Mouse (Mus musculus): Measurements from ENCODE around the gene Unc13d. TPM values are rescaled to one million over a fixed set of nuclear protein-coding genes. Genes with fewer than 3 reads are reported as not detected.
"Not testable (repeated sequence)": the region's sequence is repeated elsewhere in the genome, so short reads cannot be mapped to it uniquely, and the experiment has no call there.

Gene Unc13d
- polyA plus RNA-seq, 1 experiment from 2014 or later, result 1.5 TPM

DNA sequence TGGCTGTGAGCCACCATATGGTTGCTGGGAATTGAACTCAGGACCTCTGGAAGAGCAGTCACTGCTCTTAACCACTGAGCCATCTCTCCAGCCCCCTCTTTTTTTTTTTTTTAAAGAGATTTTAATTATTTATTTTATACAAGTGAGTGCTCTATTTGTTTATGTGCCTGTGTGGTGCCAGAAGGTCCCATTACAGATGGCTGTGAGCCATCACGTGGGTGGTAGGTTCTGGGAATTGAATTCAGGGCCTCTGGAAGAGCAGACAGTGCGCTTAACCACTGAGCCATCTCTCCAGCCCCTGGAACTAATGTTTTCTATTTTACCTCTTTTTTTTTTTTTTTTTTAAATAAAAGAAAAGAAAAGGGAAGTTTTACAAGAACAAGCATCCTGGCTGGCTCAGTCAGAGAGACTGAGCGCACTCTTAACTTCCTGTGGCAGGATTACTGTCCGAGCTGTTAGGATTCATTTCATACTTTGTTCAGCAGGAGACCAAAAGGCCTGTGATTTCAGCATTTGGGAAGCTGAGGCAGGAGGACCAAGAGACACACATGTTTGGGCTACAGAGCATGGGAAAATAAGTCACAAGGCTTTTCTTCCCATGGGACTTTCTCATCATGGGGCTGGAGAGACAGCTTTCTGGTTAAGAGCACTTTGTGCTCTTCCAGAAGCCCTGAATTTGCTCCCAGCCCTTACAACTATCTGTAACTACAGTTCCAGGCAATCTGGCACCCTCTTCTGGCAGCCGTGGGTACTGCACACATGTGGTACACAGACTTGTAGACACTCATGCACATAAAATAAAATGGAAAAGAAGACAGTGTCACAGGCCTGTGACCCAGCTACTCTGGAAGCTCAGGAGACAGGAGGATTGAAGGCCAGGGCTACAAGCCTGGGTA, 18.7 kb upstream of the Unc13d start:
- Histone ChIP-seq H3K27me3 (peaks cover 3% of the 10 kb centered on the region; the same call in 1 of the 2 replicates), H3K9ac (no peak overlapping the region), H3K27ac (no peak overlapping the region), H3K9me3 (no peaks in the 10 kb centered on the region), H3K36me3 (no peaks in the 10 kb centered on the region), H3K4me1 (replicated peaks) (peaks cover 2% of the 10 kb centered on the region), H3K4me3 (no peak overlapping the region), H3K4me2 (no peak overlapping the region)
- no peak for ATAC-seq (ENCODE audit: low FRiP score)
- 91% methylated on average over 5 of the region's 5 CpGs for WGBS

DNA sequence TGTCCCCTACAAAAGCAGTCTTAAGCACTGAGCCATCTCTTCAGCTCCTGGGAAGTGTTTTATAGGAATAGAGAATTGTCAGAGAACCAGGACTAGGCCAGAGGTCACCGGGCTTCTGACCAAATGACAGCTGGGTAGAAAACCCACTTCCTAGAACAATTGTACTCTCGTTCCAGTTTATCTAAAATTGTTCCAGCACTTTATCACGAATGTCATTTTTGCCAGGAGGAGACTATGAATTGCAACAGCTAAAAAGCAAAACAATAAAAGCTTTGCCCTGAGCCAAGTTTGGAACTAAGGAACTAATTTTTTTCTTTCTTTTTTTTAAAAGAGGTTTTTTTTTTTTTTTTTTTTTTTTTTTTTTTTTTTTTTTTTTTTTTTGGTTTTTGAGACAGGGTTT, 17.8 kb upstream of the Unc13d start:
- no peaks in the 10 kb centered on the region for H3K36me3 ChIP-seq
- no peak overlapping the region for H3K9ac ChIP-seq
- no peaks in the 10 kb centered on the region for H3K4me1 ChIP-seq (replicated peaks)
- H3K9me3 ChIP-seq, result no peaks in the 10 kb centered on the region
- no peak overlapping the region for H3K4me2 ChIP-seq
- peaks cover 3% of the 10 kb centered on the region; the same call in 1 of the 2 replicates for H3K27me3 ChIP-seq
- no peak for ATAC-seq (ENCODE audit: low FRiP score)
- no peak overlapping the region for H3K27ac ChIP-seq
- 80% methylated on average over 3 of the region's 3 CpGs for WGBS
- H3K4me3 ChIP-seq, result no peak overlapping the region

DNA sequence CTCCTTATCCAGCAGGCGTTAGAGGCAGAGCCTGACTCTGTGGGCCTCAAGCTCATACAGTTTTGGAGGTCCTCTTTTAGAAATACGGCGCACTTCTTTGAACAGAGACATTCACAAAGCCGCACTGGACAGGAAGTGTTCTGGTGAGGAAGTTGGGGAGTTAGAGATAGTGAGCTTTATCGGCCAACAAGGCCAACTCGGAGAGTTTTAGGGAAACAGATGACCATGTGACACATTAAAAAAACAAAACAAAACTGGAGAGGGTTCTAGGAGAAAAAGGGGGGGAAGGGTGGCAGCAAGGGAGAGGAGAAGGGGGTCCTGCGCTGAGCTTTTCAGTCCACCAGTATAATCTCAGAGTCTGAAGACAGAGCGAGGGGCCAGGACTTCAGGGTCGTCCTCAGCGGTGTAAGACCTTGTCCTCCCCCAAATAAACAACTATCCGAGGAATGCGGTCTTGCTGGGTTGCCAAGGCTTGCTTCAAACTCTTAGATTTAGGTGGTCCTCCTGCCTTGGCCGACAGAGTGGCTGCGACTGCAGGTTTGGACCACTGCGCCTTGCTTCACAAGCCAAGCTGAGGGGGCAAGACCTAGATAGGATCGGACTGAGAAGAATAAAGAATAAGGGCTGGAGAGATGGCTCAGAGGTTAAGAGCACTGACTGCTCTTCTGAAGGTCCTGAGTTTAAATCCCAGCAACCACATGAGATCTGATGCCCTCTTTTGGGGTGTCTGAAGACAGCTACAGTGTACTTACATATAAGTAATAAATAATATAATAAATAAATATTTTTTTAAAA, 16.2 kb upstream of the Unc13d start:
- Histone ChIP-seq H3K9ac (no peak overlapping the region), H3K4me2 (no peak overlapping the region), H3K4me1 (replicated peaks) (no peaks in the 10 kb centered on the region), H3K36me3 (no peaks in the 10 kb centered on the region), H3K4me3 (no peak overlapping the region), H3K27me3 (peaks cover 3% of the 10 kb centered on the region; the same call in 1 of the 2 replicates), H3K27ac (no peak overlapping the region; the same call in 1 of the 2 replicates), H3K9me3 (no peaks in the 10 kb centered on the region)
- ATAC-seq (ENCODE audit: low FRiP score), result no peak
- 72% methylated on average over 16 of the region's 16 CpGs for WGBS

DNA sequence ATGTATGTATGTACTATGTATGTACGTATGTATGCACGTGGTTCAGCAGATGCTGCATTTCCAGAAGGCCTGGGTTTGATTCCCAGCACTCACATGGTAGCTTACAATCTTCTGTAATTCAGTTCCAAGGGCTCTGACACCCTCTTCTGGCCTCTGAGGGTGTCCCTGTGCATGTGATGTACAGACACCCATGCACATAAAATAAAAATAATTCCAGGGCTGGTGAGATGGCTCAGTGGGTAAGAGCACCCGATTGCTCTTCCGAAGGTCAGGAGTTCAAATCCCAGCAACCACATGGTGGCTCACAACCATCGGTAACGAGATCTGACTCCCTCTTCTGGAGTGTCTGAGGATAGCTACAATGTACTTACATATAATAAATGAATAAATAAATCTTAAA, 15.2 kb upstream of the Unc13d start:
- not testable (repeated sequence) for ATAC-seq (ENCODE audit: low FRiP score); H3K4me1 ChIP-seq (replicated peaks); H3K27ac ChIP-seq; H3K9me3 ChIP-seq; H3K36me3 ChIP-seq; H3K9ac ChIP-seq; H3K4me2 ChIP-seq; H3K4me3 ChIP-seq; H3K27me3 ChIP-seq
- WGBS, result 95% methylated on average over 6 of the region's 6 CpGs

GRCm38 (mm10) chr11:116091591-116091990, 13.8 kb upstream of the Unc13d start:
- 86% methylated on average over 6 of the region's 6 CpGs for WGBS

GRCm38 (mm10) chr11:116089545-116089944, 11.8 kb upstream of the Unc13d start:
- no peak overlapping the region for H3K9ac ChIP-seq
- H3K9me3 ChIP-seq, result no peaks in the 10 kb centered on the region
- H3K4me3 ChIP-seq, result no peak overlapping the region
- no peaks in the 10 kb centered on the region for H3K36me3 ChIP-seq
- H3K27me3 ChIP-seq, result no peaks in the 10 kb centered on the region
- H3K27ac ChIP-seq, result no peak overlapping the region
- no peak overlapping the region for H3K4me2 ChIP-seq
- peaks cover 19% of the 10 kb centered on the region for H3K4me1 ChIP-seq (replicated peaks)
- no peak for ATAC-seq (ENCODE audit: low FRiP score)
- 95% methylated on average over 6 of the region's 6 CpGs for WGBS

More at GRCm38 (mm10) chr11:116091591-116091990, 13.8 kb upstream of the Unc13d start:
- ATAC-seq (ENCODE audit: low FRiP score), result no peak
- Histone ChIP-seq H3K9ac (0 out of 2 replicates have a peak overlapping the region, but pooled peaks have one; percentile 19), H3K27ac (no peak overlapping the region), H3K9me3 (no peaks in the 10 kb centered on the region), H3K4me2 (no peak overlapping the region), H3K27me3 (no peaks in the 10 kb centered on the region), H3K36me3 (no peaks in the 10 kb centered on the region), H3K4me1 (replicated peaks) (peaks cover 6% of the 10 kb centered on the region), H3K4me3 (no peak overlapping the region)

GRCm38 (mm10) chr11:116088741-116089394, 11.1 kb upstream of the Unc13d start:
- H3K9ac ChIP-seq, result no peak overlapping the region
- ATAC-seq (ENCODE audit: low FRiP score), result no peak
- H3K27me3 ChIP-seq, result no peaks in the 10 kb centered on the region
- no peak overlapping the region for H3K27ac ChIP-seq
- WGBS, result 89% methylated on average over 11 of the region's 11 CpGs
- H3K4me1 ChIP-seq (replicated peaks), result peaks cover 19% of the 10 kb centered on the region
- no peak overlapping the region for H3K4me2 ChIP-seq
- H3K36me3 ChIP-seq, result peaks cover 4% of the 10 kb centered on the region; the same call in 1 of the 2 replicates
- no peaks in the 10 kb centered on the region for H3K9me3 ChIP-seq
- no peak overlapping the region for H3K4me3 ChIP-seq

DNA sequence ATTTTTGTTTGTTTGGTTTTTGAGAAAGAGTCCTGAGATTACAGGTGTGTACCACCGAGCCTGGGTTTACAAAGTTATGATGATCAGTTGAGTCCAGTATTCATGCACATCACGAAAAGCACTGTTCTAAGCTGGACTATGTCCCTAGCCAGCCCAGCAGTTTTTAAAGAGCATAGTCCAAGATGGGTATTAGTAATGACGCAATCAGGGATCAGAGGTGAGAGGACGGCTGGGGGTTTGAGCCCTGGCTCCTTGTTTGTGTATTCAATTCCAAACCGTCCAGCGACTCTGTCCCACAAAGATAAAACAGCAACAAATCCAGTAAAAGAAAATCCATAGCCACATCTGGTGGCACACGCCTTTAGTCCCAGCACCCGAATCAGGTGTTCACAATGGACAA, 10.4 kb upstream of the Unc13d start:
- peak overlapping the region; percentile 53 for H3K4me2 ChIP-seq

GRCm38 (mm10) chr11:116087194-116088130, 9.7 kb upstream of the Unc13d start:
- peak overlapping the region; percentile 66 for H3K9ac ChIP-seq
- H3K9me3 ChIP-seq, result no peaks in the 10 kb centered on the region
- H3K27ac ChIP-seq, result peak overlapping the region; percentile 53; the same call in 1 of the 2 replicates
- no peaks in the 10 kb centered on the region for H3K27me3 ChIP-seq
- H3K4me3 ChIP-seq, result peak overlapping the region; percentile 50
- H3K4me2 ChIP-seq, result peak overlapping the region; percentile 53
- H3K4me1 ChIP-seq (replicated peaks), result peaks cover 19% of the 10 kb centered on the region
- peak; percentile 79 for ATAC-seq (ENCODE audit: low FRiP score)
- peaks cover 17% of the 10 kb centered on the region for H3K36me3 ChIP-seq
- WGBS, result 5% methylated on average over 31 of the region's 31 CpGs

More for the DNA sequence above, 10.4 kb upstream of the Unc13d start:
- peaks cover 11% of the 10 kb centered on the region for H3K36me3 ChIP-seq
- H3K4me3 ChIP-seq, result no peak overlapping the region
- no peaks in the 10 kb centered on the region for H3K9me3 ChIP-seq
- H3K9ac ChIP-seq, result peak overlapping the region; percentile 66; the same call in 1 of the 2 replicates
- H3K27ac ChIP-seq, result no peak overlapping the region
- peaks cover 19% of the 10 kb centered on the region for H3K4me1 ChIP-seq (replicated peaks)
- no peaks in the 10 kb centered on the region for H3K27me3 ChIP-seq
- 90% methylated on average over 8 of the region's 8 CpGs for WGBS
- no peak for ATAC-seq (ENCODE audit: low FRiP score)

GRCm38 (mm10) chr11:116086258-116087193, 8.8 kb upstream of the Unc13d start, which contains the start of gene Wbp2:
Gene Wbp2 (minus strand): TSS chr11:116086995.
- ATAC-seq (ENCODE audit: low FRiP score), result peak; percentile 96
- peak within 1 kb of the TSS; percentile 82 for H3K27ac ChIP-seq
- peaks cover 26% of the 10 kb centered on the region for H3K36me3 ChIP-seq

More at GRCm38 (mm10) chr11:116086258-116087193, 8.8 kb upstream of the Unc13d start, which contains the start of gene Wbp2:
- no peaks in the 10 kb centered on the region for H3K9me3 ChIP-seq
- H3K4me2 ChIP-seq, result peak within 1 kb of the TSS; percentile 65
- WGBS, result 5% methylated on average over 39 of the region's 43 CpGs
- H3K9ac ChIP-seq, result peak within 1 kb of the TSS; percentile 68
- H3K27me3 ChIP-seq, result no peaks in the 10 kb centered on the region
- H3K4me3 ChIP-seq, result peak within 1 kb of the TSS; percentile 50
- peaks cover 19% of the 10 kb centered on the region for H3K4me1 ChIP-seq (replicated peaks)
